Mouse (Mus musculus) heart, embryonic 13.5 days (tissue): ENCODE data around the gene Lsamp. TPM values are rescaled to one million over a fixed set of nuclear protein-coding genes. Genes with fewer than 3 reads are reported as not detected.

Experiments used
- ATAC-seq: fragments of 200-750 bp; cut with Nextera tagmentation; 2 replicates; pipeline ENCODE4 v1.8.0; 2017; ENCODE audit warnings: moderate TSS enrichment; ENCODE audit not compliant: insufficient number of reproducible peaks, low FRiP score, low TSS enrichment; ENCODE audit errors: extremely low read depth
- H3K27ac ChIP-seq: fragments of 300-500 bp; sonication (generic); replicated peaks from 2 replicates; pipeline ENCODE4 v1.5.1; 2015; ENCODE audit warnings: moderate library complexity, mild to moderate bottlenecking, inconsistent platforms
- H3K27me3 ChIP-seq: fragments of 300-500 bp; sonication (generic); replicated peaks from 2 replicates; pipeline ENCODE4 v1.6.1; 2015; ENCODE audit warnings: mild to moderate bottlenecking, inconsistent platforms
- H3K36me3 ChIP-seq: fragments of 300-500 bp; sonication (generic); 2 replicates; pipeline ENCODE4 v1.6.1; 2015; ENCODE audit warnings: mild to moderate bottlenecking, inconsistent platforms
- H3K4me1 ChIP-seq: fragments of 300-500 bp; sonication (generic); 2 replicates; pipeline ENCODE4 v1.6.1; 2015; ENCODE audit warnings: inconsistent platforms
- H3K4me2 ChIP-seq: fragments of 300-500 bp; sonication (generic); 2 replicates; pipeline ENCODE4 v1.6.1; 2015; ENCODE audit warnings: inconsistent platforms, mild to moderate bottlenecking, moderate library complexity
- H3K4me3 ChIP-seq: fragments of 300-500 bp; sonication (generic); 2 replicates; pipeline ENCODE4 v1.5.1; 2015; ENCODE audit warnings: moderate library complexity, mild to moderate bottlenecking, inconsistent platforms
- H3K9ac ChIP-seq: fragments of 300-500 bp; sonication (generic); 2 replicates; pipeline ENCODE4 v1.6.1; 2015; ENCODE audit warnings: inconsistent platforms, mild to moderate bottlenecking, moderate library complexity
- H3K9me3 ChIP-seq: fragments of 300-500 bp; sonication (generic); 2 replicates; pipeline ENCODE4 v1.6.1; 2016; ENCODE audit warnings: inconsistent platforms
- WGBS: fragments of 180-500 bp; shearing (Covaris S2); methylation state at CpG from one replicate; pipeline ENCODE4 v1.1.7; 2015; ENCODE audit warnings: mixed read lengths; 5-methylcytosine and 5-hydroxymethylcytosine counted together
- polyA plus RNA-seq: library from polyadenylated mRNA; unstranded; fragments of >200 nt; fragmentation: Nextera tagmentation; extraction: Ambion mirVana; gene quantifications from 2 replicates; pipeline ENCODE4 v1.2.1, GENCODE M21; 2015

Lsamp gene
- polyA plus RNA-seq, 1 experiment from 2014 or later, result 1.1 TPM

DNA sequence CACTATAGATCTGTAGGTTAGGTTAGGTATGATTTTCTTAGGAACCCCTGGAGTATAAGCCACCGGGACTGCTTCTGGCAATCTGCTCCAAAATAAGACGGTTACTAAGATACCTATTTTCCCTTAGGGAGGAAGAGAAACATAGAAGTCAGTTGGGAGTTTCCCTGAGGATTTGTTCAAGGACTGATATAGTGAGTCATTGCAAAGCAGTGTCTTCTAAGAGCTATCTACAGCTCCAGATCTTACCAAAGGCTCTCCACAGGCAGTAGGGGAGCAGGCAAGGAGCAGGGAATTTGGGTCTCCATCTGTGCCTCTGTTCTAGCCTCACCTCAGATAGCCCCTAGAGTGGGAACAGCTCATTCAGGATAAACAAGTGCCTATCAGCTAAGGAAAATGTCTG is 2047.9 kb downstream of the Lsamp start:
- Histone ChIP-seq H3K9ac (no peak overlapping the region), H3K9me3 (no peaks in the 10 kb centered on the region), H3K4me3 (no peak overlapping the region), H3K4me2 (no peak overlapping the region), H3K4me1 (no peaks in the 10 kb centered on the region), H3K36me3 (no peaks in the 10 kb centered on the region), H3K27me3 (no peaks in the 10 kb centered on the region), H3K27ac (no peak overlapping the region)
- ATAC-seq, result no peak
- WGBS, result 49% methylated on average over 2 of the region's 2 CpGs

DNA sequence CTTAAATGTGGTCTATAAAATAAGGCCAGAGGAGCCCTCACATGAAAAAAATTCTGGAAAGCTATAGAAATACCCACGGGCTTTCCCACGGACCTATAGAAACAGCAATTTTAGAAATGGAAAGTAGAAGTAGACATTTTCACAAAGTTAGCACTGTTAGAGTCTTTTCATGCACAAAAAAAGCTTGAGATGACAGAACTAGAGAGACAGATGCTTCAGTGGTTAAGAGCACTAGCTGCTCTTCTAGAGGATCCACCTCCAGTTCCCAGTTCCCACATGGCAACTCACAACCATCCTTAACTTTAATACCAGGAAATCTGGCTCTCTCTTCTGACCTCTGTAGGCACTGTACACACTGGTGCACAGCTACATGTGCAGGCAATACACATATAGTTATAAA is 2049.3 kb downstream of the Lsamp start:
- Histone ChIP-seq H3K27ac (no peak overlapping the region), H3K4me2 (no peak overlapping the region), H3K27me3 (no peaks in the 10 kb centered on the region), H3K9ac (no peak overlapping the region), H3K4me3 (no peak overlapping the region), H3K4me1 (no peaks in the 10 kb centered on the region), H3K9me3 (no peaks in the 10 kb centered on the region), H3K36me3 (no peaks in the 10 kb centered on the region)
- WGBS, result 76% methylated on average over 2 of the region's 2 CpGs
- ATAC-seq, result no peak

GRCm38 (mm10) chr16:42048138-42048537 is 2064.0 kb downstream of the Lsamp start:
- H3K36me3 ChIP-seq, result no peaks in the 10 kb centered on the region
- ATAC-seq, result no peak
- H3K4me3 ChIP-seq, result no peak overlapping the region
- no peaks in the 10 kb centered on the region for H3K27me3 ChIP-seq
- no peak overlapping the region for H3K27ac ChIP-seq
- no peak overlapping the region for H3K9ac ChIP-seq
- H3K9me3 ChIP-seq, result no peaks in the 10 kb centered on the region
- H3K4me1 ChIP-seq, result no peaks in the 10 kb centered on the region
- H3K4me2 ChIP-seq, result no peak overlapping the region

DNA sequence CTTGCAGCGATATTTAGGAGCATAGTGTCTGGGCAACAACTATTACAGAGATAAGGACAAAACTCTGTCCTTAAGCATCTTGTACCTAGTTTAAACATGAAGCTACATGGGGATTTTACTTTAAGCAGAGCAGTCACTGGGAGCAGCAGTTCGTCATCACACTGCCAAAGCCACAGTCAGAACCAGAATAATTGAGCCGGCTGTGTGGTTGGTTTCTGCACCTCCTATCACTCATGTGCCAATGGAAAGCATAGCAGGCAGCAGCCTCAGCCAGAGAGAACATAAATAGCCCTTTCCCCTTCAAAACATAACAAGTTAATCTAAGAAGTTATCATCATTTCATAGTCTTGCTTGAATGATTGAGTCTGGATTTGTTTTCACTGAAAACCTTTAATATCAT is 2075.8 kb downstream of the Lsamp start:
- 37% methylated on average over 3 of the region's 3 CpGs for WGBS
- Histone ChIP-seq H3K9me3 (no peaks in the 10 kb centered on the region), H3K36me3 (no peaks in the 10 kb centered on the region)

GRCm38 (mm10) chr16:42074325-42074724 is 2090.2 kb downstream of the Lsamp start:
- ATAC-seq, result no peak
- H3K4me2 ChIP-seq, result no peak overlapping the region
- H3K27ac ChIP-seq, result no peak overlapping the region
- no peaks in the 10 kb centered on the region for H3K36me3 ChIP-seq
- H3K4me3 ChIP-seq, result no peak overlapping the region
- H3K9me3 ChIP-seq, result no peaks in the 10 kb centered on the region
- no peaks in the 10 kb centered on the region for H3K4me1 ChIP-seq
- WGBS, result 75% methylated on average over 3 of the region's 3 CpGs
- H3K27me3 ChIP-seq, result no peaks in the 10 kb centered on the region
- no peak overlapping the region for H3K9ac ChIP-seq

More for the DNA sequence above, 2075.8 kb downstream of the Lsamp start:
- H3K4me2 ChIP-seq, result no peak overlapping the region
- peak overlapping the region; percentile 20; the same call in 1 of the 2 replicates for H3K27ac ChIP-seq
- H3K4me3 ChIP-seq, result no peak overlapping the region
- peaks cover 17% of the 10 kb centered on the region for H3K4me1 ChIP-seq
- no peaks in the 10 kb centered on the region for H3K27me3 ChIP-seq
- ATAC-seq, result no peak
- H3K9ac ChIP-seq, result no peak overlapping the region

GRCm38 (mm10) chr16:42079573-42079972 is 2095.4 kb downstream of the Lsamp start:
- 66% methylated on average over 4 of the region's 4 CpGs for WGBS
- no peak overlapping the region for H3K9ac ChIP-seq
- no peak for ATAC-seq

GRCm38 (mm10) chr16:42081611-42082010 is 2097.4 kb downstream of the Lsamp start:
- Histone ChIP-seq H3K4me1 (no peaks in the 10 kb centered on the region), H3K9me3 (no peaks in the 10 kb centered on the region), H3K27ac (no peak overlapping the region), H3K27me3 (no peaks in the 10 kb centered on the region), H3K9ac (no peak overlapping the region), H3K4me2 (no peak overlapping the region), H3K36me3 (no peaks in the 10 kb centered on the region), H3K4me3 (no peak overlapping the region)
- no peak for ATAC-seq
- WGBS, result 55% methylated on average over 2 of the region's 2 CpGs

More at GRCm38 (mm10) chr16:42079573-42079972, 2095.4 kb downstream of the Lsamp start:
- H3K27ac ChIP-seq, result no peak overlapping the region
- H3K9me3 ChIP-seq, result no peaks in the 10 kb centered on the region
- no peaks in the 10 kb centered on the region for H3K4me1 ChIP-seq
- no peak overlapping the region for H3K4me3 ChIP-seq
- no peaks in the 10 kb centered on the region for H3K27me3 ChIP-seq
- H3K4me2 ChIP-seq, result no peak overlapping the region
- H3K36me3 ChIP-seq, result no peaks in the 10 kb centered on the region

DNA sequence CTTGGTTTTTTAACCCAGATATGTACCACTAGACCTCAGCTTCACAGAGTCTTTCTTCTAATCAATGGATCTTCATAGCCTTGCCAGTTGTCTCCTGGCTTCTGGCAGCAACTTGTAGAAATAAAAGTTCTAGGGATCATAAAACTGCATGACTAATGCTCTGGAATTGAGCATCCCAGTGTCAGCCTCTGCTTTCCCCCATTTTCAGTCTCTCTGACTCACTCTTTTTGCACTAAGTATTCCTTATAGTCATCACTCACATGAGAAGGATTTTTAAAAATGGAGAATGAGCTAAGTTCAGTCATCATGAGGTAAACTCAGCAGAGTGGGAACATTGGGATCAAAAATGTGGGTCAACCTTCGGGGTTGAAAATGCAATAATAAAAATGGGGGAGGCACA is 2113.3 kb downstream of the Lsamp start:
- no peak for ATAC-seq
- Histone ChIP-seq H3K4me2 (no peak overlapping the region), H3K4me1 (no peaks in the 10 kb centered on the region), H3K27me3 (no peaks in the 10 kb centered on the region), H3K4me3 (no peak overlapping the region), H3K9me3 (no peaks in the 10 kb centered on the region), H3K36me3 (no peaks in the 10 kb centered on the region), H3K27ac (no peak overlapping the region), H3K9ac (no peak overlapping the region)
- WGBS, result 63% methylated on average over 1 of the region's 1 CpGs

DNA sequence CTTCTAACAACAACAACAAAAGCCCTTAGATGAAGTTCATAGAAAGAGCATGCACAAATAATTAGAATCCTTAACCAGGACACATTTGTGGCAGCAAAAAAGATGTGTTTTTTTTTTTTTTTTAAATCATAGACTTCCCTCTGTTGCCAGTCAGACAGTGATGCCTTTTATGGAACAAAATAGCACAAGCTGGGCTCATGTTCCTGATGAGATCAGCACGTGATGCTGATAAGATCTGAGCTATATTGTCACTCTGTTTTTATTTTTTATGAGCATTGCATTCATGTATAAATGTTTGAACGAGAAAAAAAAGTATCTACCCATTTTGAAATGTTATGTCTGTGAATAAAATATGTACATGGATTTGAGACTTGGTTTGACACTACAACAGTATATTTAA is 2118.0 kb downstream of the Lsamp start:
- H3K36me3 ChIP-seq, result no peaks in the 10 kb centered on the region
- WGBS, result 43% methylated on average over 2 of the region's 2 CpGs
- H3K4me2 ChIP-seq, result no peak overlapping the region
- no peak overlapping the region for H3K4me3 ChIP-seq
- H3K4me1 ChIP-seq, result peaks cover 6% of the 10 kb centered on the region; the same call in 1 of the 2 replicates
- no peaks in the 10 kb centered on the region for H3K27me3 ChIP-seq
- no peak for ATAC-seq
- H3K9ac ChIP-seq, result no peak overlapping the region
- no peak overlapping the region for H3K27ac ChIP-seq
- H3K9me3 ChIP-seq, result no peaks in the 10 kb centered on the region

- Histone ChIP-seq H3K9me3 (no peaks in the 10 kb centered on the region), H3K27me3 (no peaks in the 10 kb centered on the region), H3K27ac (no peak overlapping the region), H3K4me1 (peaks cover 6% of the 10 kb centered on the region; the same call in 1 of the 2 replicates), H3K36me3 (no peaks in the 10 kb centered on the region), H3K4me2 (no peak overlapping the region), H3K9ac (no peak overlapping the region), H3K4me3 (no peak overlapping the region)
- 49% methylated on average over 8 of the region's 8 CpGs for WGBS
- ATAC-seq, result no peak
Measured at GRCm38 (mm10) chr16:42102635-42103034, 2118.5 kb downstream of the Lsamp start.

DNA sequence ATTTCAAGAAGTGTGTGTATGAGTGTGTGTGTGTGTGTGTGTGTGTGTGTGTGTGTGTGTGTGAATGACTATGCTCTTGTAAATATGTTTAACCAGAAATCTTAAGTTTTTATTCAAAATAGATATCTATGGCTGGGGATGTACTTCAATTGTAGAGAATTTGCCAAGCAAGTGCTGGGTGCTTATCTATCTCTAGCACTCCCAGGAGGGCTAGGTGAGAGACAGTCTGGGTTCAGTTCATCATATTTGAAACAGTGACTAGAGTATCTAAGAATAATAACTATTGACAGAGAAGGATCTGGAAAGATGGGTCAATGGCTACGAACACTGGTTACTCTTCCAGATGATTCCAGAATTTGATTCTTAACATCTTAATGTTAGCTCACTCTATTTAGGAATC is 2128.1 kb downstream of the Lsamp start:
- Histone ChIP-seq H3K36me3 (no peaks in the 10 kb centered on the region), H3K9me3 (no peaks in the 10 kb centered on the region), H3K9ac (no peak overlapping the region), H3K27me3 (no peaks in the 10 kb centered on the region), H3K4me3 (no peak overlapping the region), H3K4me1 (no peaks in the 10 kb centered on the region), H3K27ac (no peak overlapping the region), H3K4me2 (no peak overlapping the region)
- no peak for ATAC-seq
- WGBS, result 83% methylated on average over 1 of the region's 1 CpGs

GRCm38 (mm10) chr16:42113246-42113645 is 2129.1 kb downstream of the Lsamp start:
- H3K27me3 ChIP-seq, result no peaks in the 10 kb centered on the region
- H3K9me3 ChIP-seq, result no peaks in the 10 kb centered on the region
- no peak overlapping the region for H3K4me2 ChIP-seq
- no peak overlapping the region for H3K27ac ChIP-seq
- 63% methylated on average over 2 of the region's 2 CpGs for WGBS
- no peak for ATAC-seq
- no peak overlapping the region for H3K4me3 ChIP-seq
- no peaks in the 10 kb centered on the region for H3K36me3 ChIP-seq
- H3K4me1 ChIP-seq, result no peaks in the 10 kb centered on the region
- H3K9ac ChIP-seq, result no peak overlapping the region
